Mouse (Mus musculus) MEL (cell line): ENCODE data around the gene H2-M5. TPM values are rescaled to one million over a fixed set of nuclear protein-coding genes. Genes with fewer than 3 reads are reported as not detected.

Experiments used
- DNase-seq: peaks from one replicate; pipeline ENCODE4 v3.0.0; 2011; ENCODE audit warnings: low read depth, low spot score
- H3K27ac ChIP-seq: 2 replicates; pipeline ENCODE4 v1.5.1; 2012; ENCODE audit warnings: low read depth, mild to moderate bottlenecking, control low read depth, low read length, moderate library complexity; ENCODE audit not compliant: control insufficient read depth
- H3K27me3 ChIP-seq, 2 experiments: fragments of 150-350 bp in 1 of 2; sonication (generic) in 1 of 2; 2 replicates each; pipeline ENCODE4 v1.6.1; 2012; ENCODE audit warnings: low read length in 2 of 2, mild to moderate bottlenecking in 2 of 2, improper control_type of control experiment in 1 of 2, moderate library complexity in 1 of 2; ENCODE audit not compliant: insufficient read depth in 2 of 2, control insufficient read depth in 1 of 2
- H3K36me3 ChIP-seq, 2 experiments: 2 replicates each; pipeline ENCODE4 v1.6.1; 2012 to 2014; ENCODE audit warnings: low read length in 2 of 2, improper control_type of control experiment in 1 of 2, inconsistent platforms in 1 of 2, mild to moderate bottlenecking in 1 of 2; ENCODE audit not compliant: insufficient read depth in 2 of 2, control insufficient read depth in 1 of 2
- H3K4me1 ChIP-seq, 2 experiments: fragments of 150-350 bp in 1 of 2; sonication (generic) in 1 of 2; 2 replicates each; pipeline ENCODE4 v1.6.1; 2012; ENCODE audit warnings: low read length in 2 of 2, improper control_type of control experiment in 1 of 2, mild to moderate bottlenecking in 1 of 2; ENCODE audit not compliant: insufficient read depth in 2 of 2, control insufficient read depth in 1 of 2
- H3K4me3 ChIP-seq, 2 experiments: fragments of 150-350 bp in 1 of 2; sonication (generic) in 1 of 2; 2 replicates each; pipeline ENCODE4 v1.5.1; 2012; ENCODE audit warnings: low read depth in 2 of 2, low read length in 2 of 2, mild to moderate bottlenecking in 2 of 2, moderate library complexity in 2 of 2, control low read depth in 1 of 2, improper control_type of control experiment in 1 of 2; ENCODE audit not compliant: control insufficient read depth in 1 of 2, insufficient read depth in 1 of 2
- H3K79me2 ChIP-seq: 2 replicates; pipeline ENCODE4 v1.6.1; 2012; ENCODE audit warnings: mild to moderate bottlenecking, low read length, moderate library complexity; ENCODE audit not compliant: control insufficient read depth, poor library complexity, insufficient read depth
- H3K9ac ChIP-seq: 2 replicates; pipeline ENCODE4 v1.6.1; 2012; ENCODE audit warnings: low read depth, mild to moderate bottlenecking, control low read depth, low read length, moderate library complexity; ENCODE audit not compliant: control insufficient read depth, poor library complexity, severe bottlenecking
- H3K9me3 ChIP-seq: fragments of 150-350 bp; sonication (generic); replicated peaks from 2 replicates; pipeline ENCODE4 v1.6.1; 2012; ENCODE audit warnings: mild to moderate bottlenecking, low read length, improper control_type of control experiment, moderate library complexity; ENCODE audit not compliant: insufficient read depth
- BHLHE40 ChIP-seq: IDR thresholded peaks from 2 replicates; pipeline ENCODE4 v1.6.1; 2012; ENCODE audit warnings: low read depth, mild to moderate bottlenecking, inconsistent platforms, low read length, improper control_type of control experiment, borderline replicate concordance
- CTCF ChIP-seq, 3 experiments: IDR thresholded peaks in 2 of 3; conservative IDR thresholded peaks in 1 of 3; 2 replicates each; pipeline ENCODE4 v1.5.1; 2011 to 2012; ENCODE audit warnings: low read length in 3 of 3, low read depth in 2 of 3, mild to moderate bottlenecking in 2 of 3, improper control_type of control experiment in 1 of 3, inconsistent platforms in 1 of 3, mixed read lengths in 1 of 3, moderate library complexity in 1 of 3; ENCODE audit not compliant: control insufficient read depth in 1 of 3, insufficient read depth in 1 of 3, poor library complexity in 1 of 3, severe bottlenecking in 1 of 3
- ELF1 ChIP-seq: IDR thresholded peaks from 2 replicates; pipeline ENCODE4 v1.6.1; 2014; ENCODE audit warnings: low read depth, mild to moderate bottlenecking, inconsistent platforms, low read length, improper control_type of control experiment, moderate library complexity
- ETS1 ChIP-seq: IDR thresholded peaks from 2 replicates; pipeline ENCODE4 v1.6.1; 2012; ENCODE audit warnings: low read depth, mild to moderate bottlenecking, inconsistent platforms, low read length, improper control_type of control experiment, moderate library complexity
- GABPA ChIP-seq: IDR thresholded peaks from 2 replicates; pipeline ENCODE4 v1.6.1; 2012; ENCODE audit warnings: low read depth, mild to moderate bottlenecking, inconsistent platforms, low read length, improper control_type of control experiment, moderate library complexity
- GATA1 ChIP-seq: IDR thresholded peaks from 2 replicates; pipeline ENCODE4 v1.6.1; 2011; ENCODE audit warnings: low read depth, low read length, improper control_type of control experiment
- HCFC1 ChIP-seq: IDR thresholded peaks from 2 replicates; pipeline ENCODE4 v1.6.1; 2012; ENCODE audit warnings: low read depth, mild to moderate bottlenecking, inconsistent platforms, low read length, improper control_type of control experiment, moderate library complexity
- JUND ChIP-seq: IDR thresholded peaks from 2 replicates; pipeline ENCODE4 v1.6.1; 2011; ENCODE audit warnings: low read depth, mild to moderate bottlenecking, improper control_type of control experiment, low read length
- KAT2A ChIP-seq: conservative IDR thresholded peaks from 2 replicates; pipeline ENCODE4 v1.6.1; 2012; ENCODE audit warnings: low read depth, low read length, improper control_type of control experiment, inconsistent platforms
- MAFK ChIP-seq: IDR thresholded peaks from 2 replicates; pipeline ENCODE4 v1.6.1; 2011; ENCODE audit warnings: low read depth, mild to moderate bottlenecking, low read length, improper control_type of control experiment, borderline replicate concordance
- MAX ChIP-seq: IDR thresholded peaks from 2 replicates; pipeline ENCODE4 v1.6.1; 2011; ENCODE audit warnings: low read length, improper control_type of control experiment
- MAZ ChIP-seq: IDR thresholded peaks from 2 replicates; pipeline ENCODE4 v1.6.1; 2012; ENCODE audit warnings: low read depth, mild to moderate bottlenecking, inconsistent platforms, low read length, improper control_type of control experiment
- MXI1 ChIP-seq: IDR thresholded peaks from 2 replicates; pipeline ENCODE4 v1.6.1; 2011; ENCODE audit warnings: mild to moderate bottlenecking, low read depth, low read length, improper control_type of control experiment
- MYB ChIP-seq: IDR thresholded peaks from 2 replicates; pipeline ENCODE4 v1.6.1; 2011; ENCODE audit warnings: mild to moderate bottlenecking, low read depth, low read length, improper control_type of control experiment
- MYC ChIP-seq: IDR thresholded peaks from 2 replicates; pipeline ENCODE4 v1.6.1; 2011; ENCODE audit warnings: low read depth, mild to moderate bottlenecking, low read length, improper control_type of control experiment, moderate library complexity
- NELFE ChIP-seq: IDR thresholded peaks from 2 replicates; pipeline ENCODE4 v1.6.1; 2011; ENCODE audit warnings: low read depth, low read length, improper control_type of control experiment
- NRF1 ChIP-seq: IDR thresholded peaks from 2 replicates; pipeline ENCODE4 v1.6.1; 2014; ENCODE audit warnings: low read depth, mild to moderate bottlenecking, inconsistent platforms, low read length, improper control_type of control experiment, moderate library complexity; ENCODE audit not compliant: poor library complexity, insufficient read depth, severe bottlenecking
- POLR2A ChIP-seq, 2 experiments: IDR thresholded peaks; 2 replicates each; pipeline ENCODE4 v1.6.1; 2011 to 2012; ENCODE audit warnings: low read length in 2 of 2, mild to moderate bottlenecking in 2 of 2, control low read depth in 1 of 2, improper control_type of control experiment in 1 of 2, low read depth in 1 of 2, moderate library complexity in 1 of 2; ENCODE audit not compliant: control insufficient read depth in 1 of 2, insufficient read depth in 1 of 2, poor library complexity in 1 of 2
- RAD21 ChIP-seq: IDR thresholded peaks from 2 replicates; pipeline ENCODE4 v1.6.1; 2011; ENCODE audit warnings: mild to moderate bottlenecking, low read depth, low read length, improper control_type of control experiment
- RCOR1 ChIP-seq: IDR thresholded peaks from 2 replicates; pipeline ENCODE4 v1.6.1; 2012; ENCODE audit warnings: low read depth, mild to moderate bottlenecking, inconsistent platforms, low read length, improper control_type of control experiment
- TAL1 ChIP-seq: IDR thresholded peaks from 2 replicates; pipeline ENCODE4 v1.6.1; 2012; ENCODE audit warnings: mild to moderate bottlenecking, inconsistent platforms, low read length, moderate library complexity, mixed read lengths
- TCF12 ChIP-seq: IDR thresholded peaks from 2 replicates; pipeline ENCODE4 v1.6.1; 2014; ENCODE audit warnings: low read depth, mild to moderate bottlenecking, inconsistent platforms, low read length, improper control_type of control experiment, moderate library complexity
- UBTF ChIP-seq: IDR thresholded peaks from 2 replicates; pipeline ENCODE4 v1.6.1; 2012; ENCODE audit warnings: low read depth, mild to moderate bottlenecking, inconsistent platforms, low read length, improper control_type of control experiment, moderate library complexity, borderline replicate concordance; ENCODE audit not compliant: insufficient read depth
- ZNF384 ChIP-seq: IDR thresholded peaks from 2 replicates; pipeline ENCODE4 v1.6.1; 2012; ENCODE audit warnings: low read depth, mild to moderate bottlenecking, inconsistent platforms, low read length, improper control_type of control experiment
- polyA plus RNA-seq, 2 experiments: library from polyadenylated mRNA; stranded (reverse) in 1 of 2; unstranded in 1 of 2; fragments of >175 nt in 1 of 2; fragments of >200 nt in 1 of 2; gene quantifications; 2 replicates each; pipeline versions ENCODE4 v1.2.1 to v1.2.4; 2012; ENCODE audit warnings: low replicate concordance in 2 of 2, low read depth in 1 of 2; ENCODE audit not compliant: insufficient read length in 2 of 2, insufficient read depth in 1 of 2, missing spikeins in 1 of 2
- total RNA-seq: library from RNA; depleted of rRNA; stranded (reverse); fragments of 300-350 nt; gene quantifications from 2 replicates; pipeline ENCODE4 v1.2.3, GENCODE M21; 2012

H2-M5 gene
- total and polyA plus RNA-seq, 3 experiments: not detected

GRCm38 (mm10) chr17:36981221-36981813 lies 8.0 kb downstream of the H2-M5 start, which contains the start of gene 2410137M14Rik:
2410137M14Rik (minus strand) TSS chr17:36981237.
- H3K79me2 ChIP-seq: no peaks in the 10 kb centered on the region
- no peak within 1 kb of the TSS for H3K27ac ChIP-seq
- no peaks in the 10 kb centered on the region for H3K36me3 ChIP-seq
- TF ChIP-seq POLR2A (IDR thresholded peaks at IDR 0.05; ENCODE audit: control insufficient read depth in 1 of 2, insufficient read depth in 1 of 2, low read depth in 1 of 2, low read length in 2 of 2, poor library complexity in 1 of 2) (no peak), TAL1 (no peak), ELF1 (no peak), RAD21 (no peak), RCOR1 (no peak), TCF12 (no peak), MAX (no peak), HCFC1 (no peak), ZNF384 (no peak), KAT2A (no peak), MXI1 (no peak), MYC (no peak), ETS1 (no peak), MAFK (no peak), BHLHE40 (no peak), UBTF (no peak), NELFE (no peak), NRF1 (no peak), GATA1 (no peak), GABPA (no peak)
- TF ChIP-seq, all 39 proteins: peak for 0
- peaks cover 7 to 9% of the 10 kb centered on the region in 2 experiments for H3K27me3 ChIP-seq
- no peaks in the 10 kb centered on the region for H3K9me3 ChIP-seq
- H3K9ac ChIP-seq: no peak within 1 kb of the TSS
- H3K4me1 ChIP-seq: no peaks in the 10 kb centered on the region
- no peak for DNase-seq
- H3K4me3 ChIP-seq: no peak within 1 kb of the TSS

- no peak for DNase-seq
- peaks cover 3 to 6% of the 10 kb centered on the region in 2 experiments; a peak in 3 of 4 replicates for H3K27me3 ChIP-seq
Observed at GRCm38 (mm10) chr17:36973271-36973787, 16.0 kb downstream of the H2-M5 start.

More at GRCm38 (mm10) chr17:36973271-36973787, 16.0 kb downstream of the H2-M5 start:
- no peaks in the 10 kb centered on the region for H3K36me3 ChIP-seq
- TF ChIP-seq MAZ: no peak
- no peak for TF ChIP-seq JUND
- TF ChIP-seq TAL1: no peak
- no peak for TF ChIP-seq CTCF (IDR thresholded peaks at IDR 0.05 in 2 of 3, conservative IDR thresholded peaks at IDR 0.05 in 1 of 3; ENCODE audit: control insufficient read depth in 1 of 3, insufficient read depth in 1 of 3, low read depth in 2 of 3, low read length in 3 of 3, poor library complexity in 1 of 3, severe bottlenecking in 1 of 3)
- TF ChIP-seq MYB: no peak
- H3K4me1 ChIP-seq: no peaks in the 10 kb centered on the region
- H3K4me3 ChIP-seq: no peak overlapping the region
- no peak overlapping the region for H3K27ac ChIP-seq
- H3K79me2 ChIP-seq: no peaks in the 10 kb centered on the region
- H3K9me3 ChIP-seq: no peaks in the 10 kb centered on the region
- no peak overlapping the region for H3K9ac ChIP-seq
